Mouse (Mus musculus) layer of hippocampus, postnatal 36 days (tissue): ENCODE data around the gene Mtcl1. TPM values are rescaled to one million over a fixed set of nuclear protein-coding genes. Genes with fewer than 3 reads are reported as not detected.

Source experiments
- DNase-seq, 2 experiments: peaks; one replicate each; pipeline ENCODE4 v3.0.0; 2022
- total RNA-seq, 2 experiments: library from RNA; stranded (reverse); gene quantifications; 2 replicates each; pipeline ENCODE4 v1.2.3; 2021

Gene Mtcl1
- 10 to 100 TPM; 39.8 to 42.8 TPM for total RNA-seq

DNA sequence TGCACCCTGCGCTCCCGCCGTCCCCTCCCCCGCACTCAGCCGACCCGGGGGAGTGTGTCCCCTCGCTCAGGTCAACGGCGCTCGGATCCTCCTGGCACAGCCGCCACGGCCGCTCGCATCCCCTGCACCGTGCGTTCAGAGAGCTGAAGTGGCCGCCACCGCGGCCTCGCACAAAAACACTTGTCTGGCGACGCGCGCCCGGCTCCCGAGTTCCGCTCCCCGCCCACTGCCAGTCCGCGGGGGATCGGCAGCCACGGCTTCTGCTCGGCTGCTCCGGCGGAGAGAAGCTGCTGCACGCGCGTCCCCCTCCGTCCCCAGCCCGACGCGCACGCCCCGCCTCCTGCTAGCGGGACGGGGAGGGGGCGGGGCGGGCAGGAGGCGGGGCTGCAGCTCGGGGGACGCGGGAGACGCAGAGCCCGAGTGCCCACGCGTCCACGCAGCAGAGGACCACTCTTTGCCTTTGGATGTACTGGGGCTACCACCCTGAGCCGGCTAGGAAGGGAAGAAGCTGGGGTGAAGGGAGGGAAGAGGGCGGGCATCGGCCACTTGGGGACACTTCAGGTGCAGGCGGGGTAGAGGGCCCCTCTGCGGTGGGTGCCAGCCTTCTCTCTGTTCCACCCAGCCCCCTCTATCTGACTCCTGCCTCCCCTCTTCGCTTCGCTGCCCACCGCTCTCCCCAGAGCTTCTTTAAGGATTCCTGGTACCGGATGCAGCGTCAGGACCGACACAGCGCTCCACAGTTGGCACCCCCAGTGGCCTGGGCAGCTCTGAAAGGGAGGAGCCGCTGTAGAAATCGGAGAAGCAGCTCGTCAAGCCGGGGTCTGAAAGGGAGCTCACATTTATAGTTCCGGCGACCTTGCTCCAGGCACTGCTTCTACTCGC, at the start of gene Mtcl1:
Mtcl1 (minus strand) TSS at position 291 of the 882 bp plus-strand sequence.
- DNase-seq = peak; percentile 83 to 85

DNA sequence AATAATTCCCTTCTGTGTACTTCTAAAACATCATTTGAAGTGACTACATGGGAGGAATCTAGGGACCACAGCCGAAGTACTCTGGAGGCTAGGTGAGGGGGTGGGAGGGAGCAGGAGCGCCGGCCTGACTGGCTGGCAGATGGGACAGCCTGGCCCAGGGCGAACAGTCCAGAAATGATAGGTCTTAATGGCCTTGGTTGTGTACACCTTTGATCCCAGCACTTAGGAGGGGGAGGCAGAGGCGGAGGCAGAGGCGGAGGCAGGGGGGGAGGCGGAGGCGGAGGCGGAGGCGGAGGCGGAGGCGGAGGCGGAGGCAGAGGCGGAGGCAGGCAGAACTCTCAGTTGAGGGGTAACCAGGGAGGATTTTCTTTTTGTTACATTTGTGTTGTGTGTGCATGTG, 49.0 kb upstream of the Mtcl1 start:
- no peak for DNase-seq

- DNase-seq = no peak
Measured at GRCm38 (mm10) chr17:66496589-66496988, 47.0 kb upstream of the Mtcl1 start.

DNA sequence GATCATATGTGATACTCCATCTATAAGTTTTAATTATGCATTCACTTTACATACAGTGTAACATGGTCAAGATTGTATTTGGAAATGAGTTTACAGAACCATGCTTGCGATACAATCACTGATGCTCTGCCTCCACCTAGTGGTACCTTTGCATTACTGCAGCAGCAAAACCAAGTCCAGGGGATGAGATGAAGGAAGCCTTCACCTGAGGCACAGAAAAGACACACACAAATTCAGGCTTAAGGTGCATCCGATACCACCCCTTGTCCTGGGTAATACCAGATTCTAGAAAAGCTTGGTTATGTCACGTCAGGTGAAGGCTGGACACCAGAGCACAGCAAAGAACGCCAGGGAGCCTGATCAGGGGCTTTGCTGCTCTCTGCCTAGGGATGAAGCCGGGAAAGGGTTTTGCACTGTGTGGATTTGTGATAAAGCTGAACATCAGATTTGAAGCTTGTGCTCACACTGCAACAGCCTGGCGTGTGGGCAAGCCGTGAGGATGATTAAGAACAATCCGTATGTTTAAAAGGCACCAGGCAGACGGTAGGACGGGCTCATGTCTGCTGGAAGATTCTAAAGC, 40.6 kb upstream of the Mtcl1 start:
- peak; percentile 67 to 70 for DNase-seq

- DNase-seq = no peak
Measured at GRCm38 (mm10) chr17:66486576-66486975, 37.0 kb upstream of the Mtcl1 start.

DNA sequence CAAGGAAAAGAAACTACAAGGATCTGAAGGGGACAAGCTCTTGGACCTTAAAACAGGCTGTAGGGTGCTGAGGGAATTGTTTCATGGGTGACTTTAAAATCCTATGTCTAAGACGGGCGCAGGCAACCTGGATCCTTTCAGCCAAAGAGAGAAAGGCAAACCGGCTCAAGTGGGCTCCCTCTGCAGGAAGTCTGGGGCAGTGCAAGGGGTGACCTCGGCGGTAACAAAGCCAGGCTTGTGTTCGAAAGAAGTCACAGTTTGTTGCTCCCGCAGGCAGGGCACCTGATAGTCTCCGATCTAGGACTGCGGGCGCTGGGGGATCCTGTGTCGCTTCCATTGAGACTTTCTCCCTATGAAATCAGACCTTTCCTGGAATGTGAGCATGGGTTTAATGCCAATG, 36.2 kb upstream of the Mtcl1 start:
- peak; percentile 69 to 78 for DNase-seq

- no peak for DNase-seq
Measured at GRCm38 (mm10) chr17:66484965-66485364, 35.4 kb upstream of the Mtcl1 start.

GRCm38 (mm10) chr17:66483651-66484454, 34.3 kb upstream of the Mtcl1 start:
- no peak for DNase-seq

DNA sequence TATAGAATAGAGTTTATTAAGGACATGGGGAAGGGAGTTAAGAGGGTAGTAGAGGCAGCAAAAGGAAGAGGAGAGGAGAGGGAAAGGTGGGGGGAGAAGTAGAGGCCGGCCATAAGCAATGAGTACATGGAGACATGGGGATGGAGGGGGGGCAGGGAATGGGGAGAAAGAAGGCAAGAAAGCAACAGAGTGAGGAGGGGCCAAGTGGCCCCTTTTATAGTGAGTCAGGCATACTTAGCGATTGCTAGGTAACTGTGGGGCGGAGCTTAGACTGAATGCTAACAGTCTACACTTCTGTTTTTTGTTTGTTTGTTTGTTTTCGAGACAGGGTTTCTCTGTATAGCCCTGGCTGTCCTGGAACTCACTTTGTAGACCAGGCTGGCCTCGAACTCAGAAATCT, 31.7 kb upstream of the Mtcl1 start:
- DNase-seq = no peak

- DNase-seq = no peak
Measured at GRCm38 (mm10) chr17:66480491-66481278, 31.1 kb upstream of the Mtcl1 start.

DNA sequence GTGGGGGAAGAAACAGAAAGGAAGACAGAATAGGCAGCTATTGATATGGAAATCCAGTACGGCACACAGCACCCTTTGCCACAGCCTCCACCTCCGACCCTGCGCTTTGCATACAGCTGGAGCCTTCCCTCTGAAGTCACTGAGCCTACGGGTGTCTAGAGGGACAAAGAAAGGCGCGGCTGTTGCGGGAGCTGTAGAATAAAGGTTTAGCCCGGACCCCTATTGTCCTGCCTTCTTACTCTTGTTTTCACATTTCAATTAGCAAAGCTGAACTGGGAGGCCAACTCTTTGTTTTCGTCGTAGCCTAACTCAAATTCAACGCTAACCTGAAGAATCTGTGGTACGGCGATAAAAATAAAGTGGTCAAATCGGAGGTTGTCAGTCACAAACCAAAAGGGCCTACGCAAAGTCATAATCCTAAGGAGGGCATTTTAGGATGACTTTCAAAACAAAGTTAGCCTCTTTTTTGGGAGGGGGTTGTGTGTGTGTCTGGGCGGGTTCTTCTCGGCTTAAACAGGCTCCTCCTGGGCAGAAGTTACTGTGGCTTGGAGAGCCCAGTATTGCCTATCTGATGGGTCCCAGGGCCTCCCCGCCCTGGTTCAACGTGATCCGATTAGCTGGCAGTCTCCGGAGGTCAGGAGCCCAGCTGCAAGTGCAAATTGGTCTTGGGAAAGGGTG, 30.4 kb upstream of the Mtcl1 start:
- DNase-seq = no peak

DNA sequence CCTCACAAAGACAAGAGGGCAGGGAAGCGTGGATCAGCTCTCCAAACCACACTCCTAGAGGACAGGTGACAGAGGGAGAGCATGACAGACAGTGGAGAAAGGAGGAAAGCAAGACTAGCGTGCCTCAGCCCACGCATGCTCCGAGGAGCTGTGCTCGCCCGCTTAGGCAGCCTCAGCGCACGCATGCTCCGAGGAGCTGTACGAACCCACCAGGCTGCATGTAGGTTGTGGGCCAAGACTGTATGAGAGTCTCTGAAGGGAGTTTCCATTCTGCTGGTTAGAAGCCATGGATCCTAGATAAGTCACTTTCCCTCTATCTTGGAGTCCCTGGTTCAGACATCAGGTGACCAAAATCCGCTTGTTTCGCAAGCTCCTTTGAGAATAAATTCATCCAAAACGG, 29.8 kb upstream of the Mtcl1 start:
- peak; percentile 20 to 26 for DNase-seq

- DNase-seq = no peak
Measured at GRCm38 (mm10) chr17:66473205-66473604, 23.7 kb upstream of the Mtcl1 start.

- no peak for DNase-seq
Measured at GRCm38 (mm10) chr17:66471775-66472174, 22.2 kb upstream of the Mtcl1 start.

- DNase-seq = no peak
Measured at GRCm38 (mm10) chr17:66471252-66471651, 21.7 kb upstream of the Mtcl1 start.

DNA sequence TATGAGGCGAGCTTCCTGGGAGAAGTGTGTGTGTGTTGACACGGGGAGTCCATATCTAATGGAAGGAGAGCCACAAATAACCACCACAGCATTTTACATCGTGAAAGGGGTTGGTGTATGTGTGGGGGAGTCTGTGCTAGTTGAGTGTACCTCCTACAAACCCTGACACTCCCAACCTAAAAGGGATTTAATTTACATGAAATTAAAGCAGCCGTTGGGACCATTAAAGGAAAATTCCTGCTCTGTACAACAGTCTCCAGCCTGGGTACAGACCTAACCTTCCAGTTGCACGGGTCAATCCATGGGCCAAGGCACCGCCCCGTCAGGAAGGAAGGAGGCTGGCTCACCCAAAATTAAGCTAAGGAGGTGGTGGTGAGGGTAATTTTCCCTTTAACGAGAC, 20.5 kb upstream of the Mtcl1 start:
- DNase-seq = no peak

- DNase-seq = no peak
Measured at GRCm38 (mm10) chr17:66457278-66457677, 7.7 kb upstream of the Mtcl1 start.

DNA sequence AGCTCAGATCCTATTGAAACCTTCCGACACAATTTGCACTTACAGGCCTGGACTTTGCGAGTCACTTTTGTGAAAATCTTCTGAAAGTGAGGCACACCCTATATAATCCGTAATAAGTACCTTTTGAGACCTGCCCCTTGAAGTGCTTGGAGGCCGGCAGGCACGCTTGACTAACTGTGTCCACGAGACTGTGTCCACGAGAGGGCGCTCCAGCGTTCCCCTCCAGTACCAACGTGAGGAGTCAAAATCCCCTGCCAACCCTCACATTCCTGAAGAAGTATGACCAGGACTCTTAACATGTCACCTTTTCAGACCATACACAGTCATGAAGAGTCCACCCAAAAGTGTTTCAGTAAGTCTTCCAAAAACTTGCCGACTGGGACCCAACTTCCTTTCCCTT, 1.6 kb upstream of the Mtcl1 start:
- DNase-seq = peak; percentile 80 to 82

GRCm38 (mm10) chr17:66450526-66451070, 1.0 kb upstream of the Mtcl1 start:
- no peak for DNase-seq

DNA sequence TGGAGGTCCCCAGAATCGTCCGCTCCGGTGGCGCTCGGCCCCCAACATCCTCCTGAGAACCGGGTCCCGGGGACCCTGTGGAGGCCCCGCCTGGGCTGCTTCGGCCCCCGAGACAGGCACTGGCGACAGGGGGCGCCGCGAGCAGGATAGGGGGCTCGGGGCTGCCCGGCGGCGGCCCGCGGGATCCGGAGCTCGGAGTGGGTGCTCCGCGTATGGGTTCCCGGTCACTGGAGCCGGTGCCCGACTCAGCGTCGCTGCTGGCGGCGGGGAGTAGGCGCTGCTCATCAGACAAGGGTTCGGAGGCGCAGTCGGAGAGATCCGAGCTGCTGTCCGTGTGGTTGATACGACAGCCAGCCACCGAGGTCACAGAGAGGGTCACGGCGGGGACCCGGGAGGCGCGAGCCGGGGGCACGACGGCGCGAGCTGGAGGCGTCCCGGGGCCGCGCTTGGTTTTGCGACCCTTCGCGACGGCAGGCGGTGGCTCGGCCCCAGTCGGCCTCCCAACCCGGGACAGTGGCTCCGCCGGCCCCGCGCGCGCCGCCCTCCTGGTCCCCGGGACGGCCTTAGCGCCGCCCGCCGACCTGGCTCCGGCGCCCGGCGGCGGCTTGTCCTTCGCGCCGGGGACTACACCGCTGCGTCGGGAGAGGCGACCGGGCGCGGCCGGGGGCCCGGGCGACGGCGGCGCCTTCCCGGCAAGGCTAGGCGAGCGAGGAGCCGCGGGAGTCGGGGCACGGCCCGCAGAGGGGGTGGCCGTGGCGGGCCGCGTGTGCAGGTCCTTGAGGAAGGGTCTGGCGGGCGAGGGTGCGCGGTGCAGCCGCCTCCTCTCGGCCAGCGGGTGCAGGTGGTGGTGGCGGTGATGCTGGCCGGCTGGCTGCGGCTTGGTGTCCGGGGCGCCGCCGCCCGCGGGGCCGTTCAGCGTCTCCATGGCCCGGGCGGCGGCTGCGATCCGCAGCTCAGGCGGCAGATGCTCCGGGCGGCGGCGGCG, 837 bp downstream of the Mtcl1 start:
- peak; percentile 60 to 70 for DNase-seq
